Mouse (Mus musculus): ENCODE results near the gene Tfeb.

DNA sequence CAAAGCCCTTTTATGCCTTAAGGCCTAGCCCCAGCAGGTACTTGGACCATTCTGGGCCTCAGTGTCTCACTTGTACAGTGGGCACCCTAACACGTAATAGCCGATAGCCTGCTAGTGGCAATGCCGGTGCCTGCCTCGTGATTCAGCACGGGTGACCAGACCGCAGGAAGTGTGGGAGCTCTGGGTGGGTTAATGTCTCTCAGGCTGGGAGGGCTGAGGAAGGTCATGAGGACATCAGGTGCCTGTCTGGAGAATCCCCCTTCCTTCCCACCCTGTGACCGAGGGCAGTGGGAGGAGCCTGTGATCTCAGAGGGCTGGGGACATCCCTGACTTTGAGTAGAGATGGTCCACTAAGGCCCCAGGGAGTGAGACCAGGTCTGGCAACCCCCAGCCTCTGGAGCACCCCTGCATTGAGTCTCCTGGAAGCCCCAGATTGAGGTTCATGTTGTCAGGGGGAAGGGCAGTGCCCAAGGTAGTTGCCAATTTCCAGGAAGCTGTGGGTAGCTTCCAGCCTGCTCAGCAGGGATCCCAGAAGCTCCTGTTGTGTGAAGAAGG lies 20.3 kb downstream of the Tfeb start:
- TF ChIP-seq CTCF (IDR thresholded peaks at IDR 0.05; ENCODE audit: control insufficient read depth, insufficient read depth, insufficient read length) (no peak), MAX (IDR thresholded peaks at IDR 0.05) (no peak), MYOG (IDR thresholded peaks at IDR 0.05; ENCODE audit: control insufficient read depth, extremely low read depth, insufficient read length) (no peak), USF1 (IDR thresholded peaks at IDR 0.05; ENCODE audit: low read depth) (no peak), FOSL1 (IDR thresholded peaks at IDR 0.05; ENCODE audit: insufficient read depth, low read length, poor library complexity, severe bottlenecking) (no peak), CEBPB (IDR thresholded peaks at IDR 0.05; ENCODE audit: low read depth) (no peak)
